Comparison of ENCODE assay signal across 8 mouse cellular contexts in genomic region chr19:45236363-45236942, GRCm38 (mm10). TPM values are rescaled to one million over a fixed set of nuclear protein-coding genes. Genes with fewer than 3 reads are reported as not detected.
DNase-seq lines count a peak whose midpoint lies in the region; ATAC-seq lines count a peak whose summit lies in the region.

No protein-coding gene starts in this region.

- WGBS in forebrain, embryonic 11.5 days = under 1% methylated on average over 35 of the region's 39 CpGs
- under 1% methylated on average over 37 of the region's 39 CpGs for whole genome bisulfite sequencing in hindbrain, embryonic 12.5 days
- WGBS in liver, embryonic 15.5 days (ENCODE audit: insufficient replicate concordance) = under 1% methylated on average over 39 of the region's 39 CpGs

- H3K9ac ChIP-seq in forebrain, embryonic 11.5 days (ENCODE audit: low read length) = no peak overlapping the region
- H3K9ac ChIP-seq in hindbrain, embryonic 12.5 days = peak overlapping the region; percentile 75
- no peak overlapping the region for H3K9ac ChIP-seq in liver, embryonic 15.5 days

- H3K27me3 ChIP-seq in forebrain, embryonic 11.5 days (ENCODE audit: control insufficient read depth, insufficient read depth, low read length) = peaks cover 88% of the 10 kb centered on the region
- H3K27me3 ChIP-seq in hindbrain, embryonic 12.5 days = peaks cover 92% of the 10 kb centered on the region
- peaks cover 99% of the 10 kb centered on the region for H3K27me3 ChIP-seq in liver, embryonic 15.5 days

- H3K9me3 ChIP-seq in forebrain, embryonic 11.5 days (ENCODE audit: control insufficient read depth, low read length) = no peaks in the 10 kb centered on the region
- H3K9me3 ChIP-seq in hindbrain, embryonic 12.5 days (replicated peaks) = no peaks in the 10 kb centered on the region
- H3K9me3 ChIP-seq in liver, embryonic 15.5 days (replicated peaks) = no peaks in the 10 kb centered on the region

- H3K4me2 ChIP-seq in forebrain, embryonic 11.5 days (ENCODE audit: low read depth, low read length, severe bottlenecking) = peak overlapping the region; percentile 36; the same call in 1 of the 2 replicates
- peak overlapping the region; percentile 49 for H3K4me2 ChIP-seq in hindbrain, embryonic 12.5 days (replicated peaks)
- peak overlapping the region; percentile 46 for H3K4me2 ChIP-seq in liver, embryonic 15.5 days

- peak; percentile 36; the same call in 1 of the 2 replicates for ATAC-seq in forebrain, embryonic 11.5 days (replicated peaks; ENCODE audit: low FRiP score)
- ATAC-seq in hindbrain, embryonic 12.5 days (ENCODE audit: low FRiP score) = peak; percentile 73
- ATAC-seq in liver, embryonic 15.5 days (ENCODE audit: insufficient read depth) = no peak
- ATAC-seq in neutrophil, adult 5-6 weeks (ENCODE audit: extremely low read depth, insufficient number of reproducible peaks, low FRiP score, poor library complexity, severe bottlenecking) = peak; percentile 22

- peak overlapping the region; percentile 14 for H3K4me3 ChIP-seq in forebrain, embryonic 11.5 days (ENCODE audit: low read depth, low read length)
- peak overlapping the region; percentile 43 for H3K4me3 ChIP-seq in hindbrain, embryonic 12.5 days
- H3K4me3 ChIP-seq in liver, embryonic 15.5 days (replicated peaks) = peak overlapping the region; percentile 28

- DNase-seq in ovary, postnatal 36 days (ENCODE audit: low spot score) = peak; percentile 21
- DNase-seq in ovary, adult 18-20 months (ENCODE audit: low spot score) = no peak
- DNase-seq in forebrain, embryonic 11.5 days (ENCODE audit: low spot score) = peak; percentile 63
- no peak for DNase-seq in spleen, adult 12 weeks (ENCODE audit: low spot score)
- no peak for DNase-seq in layer of hippocampus, postnatal 10 days (ENCODE audit: low spot score in 2 of 2)

- H3K4me1 ChIP-seq in forebrain, embryonic 11.5 days (replicated peaks; ENCODE audit: control insufficient read depth, insufficient read depth, low read length) = peaks cover 13% of the 10 kb centered on the region
- H3K4me1 ChIP-seq in hindbrain, embryonic 12.5 days = peaks cover 31% of the 10 kb centered on the region
- H3K4me1 ChIP-seq in liver, embryonic 15.5 days (replicated peaks) = peaks cover 26% of the 10 kb centered on the region

- no peak overlapping the region for H3K27ac ChIP-seq in forebrain, embryonic 11.5 days (ENCODE audit: low read depth, low read length)
- H3K27ac ChIP-seq in hindbrain, embryonic 12.5 days = peak overlapping the region; percentile 92
- no peak overlapping the region for H3K27ac ChIP-seq in liver, embryonic 15.5 days (replicated peaks)

- H3K36me3 ChIP-seq in forebrain, embryonic 11.5 days (ENCODE audit: control insufficient read depth, insufficient read depth, low read length) = no peaks in the 10 kb centered on the region
- no peaks in the 10 kb centered on the region for H3K36me3 ChIP-seq in hindbrain, embryonic 12.5 days
- no peaks in the 10 kb centered on the region for H3K36me3 ChIP-seq in liver, embryonic 15.5 days (replicated peaks)

RNA-seq across cellular contexts. Expression of gene Lbx1, which starts 0.8 kb away (rescaled TPM):
- polyA plus RNA-seq in forebrain, embryonic 11.5 days (2014; fragmentation: Nextera tagmentation; extraction: Ambion mirVana) = 0.11 TPM in 1 of 2 replicates, not detected in the other
- polyA plus RNA-seq in hindbrain, embryonic 12.5 days (2016; fragmentation: Nextera tagmentation; extraction: Ambion mirVana) = 10.8 and 18.8 TPM in 2 replicates
- not detected in 2 replicates for polyA plus RNA-seq in liver, embryonic 15.5 days (2015; fragmentation: Nextera tagmentation; extraction: Ambion mirVana)
- not detected in 2 replicates for total RNA-seq in neutrophil, adult 5-6 weeks (2017)
- not detected for total RNA-seq in layer of hippocampus, postnatal 10 days (2021)

Comparison
In these comparisons a context has a peak if more than half of its experiments do, and no peak if none do; other contexts are left out.
1. DNase-seq: peak in ovary, postnatal 36 days (single experiment) and forebrain, embryonic 11.5 days (single experiment); none in ovary, adult 18-20 months (single experiment), spleen, adult 12 weeks (single experiment) and layer of hippocampus, postnatal 10 days (0 of 2).
2. RNA of gene Lbx1, which starts 0.8 kb away (polyA plus RNA-seq): 10.8 to 18.8 TPM in hindbrain, embryonic 12.5 days; not detected in liver, embryonic 15.5 days and 0.11 TPM in forebrain, embryonic 11.5 days; every median in the first group is over 10 times any median in the second.
3. Peak in every context shown above with its lines, with median percentiles within 50 percentile points of each other: H3K4me2 ChIP-seq and H3K4me3 ChIP-seq.